Mouse (Mus musculus) kidney, adult 2 months (tissue): ENCODE results near the gene Marveld1.

Source experiments
- CTCF ChIP-seq: fragments of 200-500 bp; conservative IDR thresholded peaks from 2 replicates; pipeline ENCODE4 v1.5.1; 2011; ENCODE audit warnings: low read depth, mild to moderate bottlenecking, control low read depth, low read length, moderate library complexity, mixed read lengths; ENCODE audit not compliant: insufficient read depth, insufficient read length
- POLR2A ChIP-seq: fragments of 200-500 bp; IDR thresholded peaks from one replicate; pipeline ENCODE4 v1.6.1; 2011; ENCODE audit warnings: low read depth, low read length, control low read depth

DNA sequence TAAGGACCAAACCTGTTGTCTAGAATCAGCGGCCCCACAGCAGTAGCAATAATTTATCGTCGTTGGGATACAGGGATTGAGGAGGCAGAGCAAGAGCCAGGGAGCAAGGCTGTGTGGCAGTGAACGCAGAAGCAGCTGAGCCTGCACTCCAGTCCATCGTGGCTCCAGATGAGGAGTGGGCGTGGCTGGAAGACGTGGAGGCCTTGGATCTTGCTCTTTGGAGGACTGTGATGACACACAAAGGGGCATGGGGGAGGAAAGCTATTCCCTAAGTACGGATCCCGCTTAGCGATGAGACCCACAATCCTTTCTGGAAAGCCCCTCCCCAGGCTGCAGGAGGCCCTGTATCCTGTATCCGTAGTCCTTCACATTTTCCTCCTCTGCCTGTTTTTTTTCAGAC is 50.8 kb downstream of the Marveld1 start:
- no peak for TF ChIP-seq CTCF
- TF ChIP-seq POLR2A: no peak
